Mouse (Mus musculus) frontal cortex, adult (tissue): ENCODE results near the gene Tgfb1i1.
A peak's percentile ranks its signal among the peaks of the same experiment; 100 is the strongest.

Source experiments
- ATAC-seq: cut with Nextera tagmentation; 2 replicates; pipeline ENCODE4 v1.9.2; 2017; ENCODE audit warnings: mild to moderate bottlenecking, moderate library complexity, mixed read lengths; ENCODE audit not compliant: low TSS enrichment

The Tgfb1i1 gene

GRCm38 (mm10) chr7:128288923-128289544, 42.4 kb downstream of the Tgfb1i1 start:
- ATAC-seq = no peak

GRCm38 (mm10) chr7:128294785-128295184, 48.2 kb downstream of the Tgfb1i1 start:
- no peak for ATAC-seq

GRCm38 (mm10) chr7:128296514-128296913, 49.9 kb downstream of the Tgfb1i1 start:
- ATAC-seq = no peak

GRCm38 (mm10) chr7:128297291-128297616, 50.6 kb downstream of the Tgfb1i1 start:
- ATAC-seq = no peak

DNA sequence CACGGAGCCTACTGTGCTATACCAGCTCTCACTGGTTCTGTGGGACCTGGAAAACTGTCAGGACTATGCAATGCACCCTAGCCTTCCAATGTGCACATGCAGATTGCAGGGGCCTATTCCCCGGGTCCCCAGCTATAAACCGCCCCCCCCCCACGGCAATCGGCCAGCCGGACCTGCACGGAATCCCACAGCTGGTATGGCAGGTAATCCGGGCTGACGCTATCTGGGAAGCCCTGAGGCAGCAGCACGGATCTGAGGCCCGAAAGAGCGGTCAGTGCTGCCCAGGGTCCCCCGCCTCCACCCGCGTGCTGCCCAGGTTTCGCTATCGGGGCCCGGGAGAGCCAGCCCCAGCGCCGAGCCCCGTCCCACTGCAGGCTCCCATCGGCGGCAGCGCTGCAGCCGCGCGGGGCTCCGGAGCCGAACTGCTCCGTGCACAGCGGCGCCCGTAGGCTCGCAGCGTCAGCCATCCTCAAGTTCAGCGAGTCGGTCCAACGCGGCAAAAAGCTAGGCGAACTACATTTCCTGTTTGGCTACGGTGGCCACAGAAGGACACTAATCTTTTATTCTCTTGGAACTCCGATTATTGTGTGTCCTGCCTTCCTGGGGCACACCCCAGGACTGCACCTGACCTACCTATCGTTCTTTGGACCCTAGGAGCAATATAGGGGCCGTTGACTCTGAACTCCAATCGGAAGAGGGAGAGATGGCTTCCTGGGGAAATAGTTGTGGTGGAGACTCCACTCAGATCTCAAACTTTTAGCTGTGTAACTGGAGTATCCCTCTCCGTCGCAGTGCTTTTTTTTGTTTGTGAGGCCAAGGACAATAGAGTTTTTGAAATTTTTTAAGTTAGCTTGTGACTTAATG, 51.2 kb downstream of the Tgfb1i1 start, which contains the start of gene BC017158:
TSS of gene BC017158 (minus strand) at position 554 of the 864 bp plus-strand sequence.
- ATAC-seq = peak; percentile 80; the same call in 1 of the 2 replicates

DNA sequence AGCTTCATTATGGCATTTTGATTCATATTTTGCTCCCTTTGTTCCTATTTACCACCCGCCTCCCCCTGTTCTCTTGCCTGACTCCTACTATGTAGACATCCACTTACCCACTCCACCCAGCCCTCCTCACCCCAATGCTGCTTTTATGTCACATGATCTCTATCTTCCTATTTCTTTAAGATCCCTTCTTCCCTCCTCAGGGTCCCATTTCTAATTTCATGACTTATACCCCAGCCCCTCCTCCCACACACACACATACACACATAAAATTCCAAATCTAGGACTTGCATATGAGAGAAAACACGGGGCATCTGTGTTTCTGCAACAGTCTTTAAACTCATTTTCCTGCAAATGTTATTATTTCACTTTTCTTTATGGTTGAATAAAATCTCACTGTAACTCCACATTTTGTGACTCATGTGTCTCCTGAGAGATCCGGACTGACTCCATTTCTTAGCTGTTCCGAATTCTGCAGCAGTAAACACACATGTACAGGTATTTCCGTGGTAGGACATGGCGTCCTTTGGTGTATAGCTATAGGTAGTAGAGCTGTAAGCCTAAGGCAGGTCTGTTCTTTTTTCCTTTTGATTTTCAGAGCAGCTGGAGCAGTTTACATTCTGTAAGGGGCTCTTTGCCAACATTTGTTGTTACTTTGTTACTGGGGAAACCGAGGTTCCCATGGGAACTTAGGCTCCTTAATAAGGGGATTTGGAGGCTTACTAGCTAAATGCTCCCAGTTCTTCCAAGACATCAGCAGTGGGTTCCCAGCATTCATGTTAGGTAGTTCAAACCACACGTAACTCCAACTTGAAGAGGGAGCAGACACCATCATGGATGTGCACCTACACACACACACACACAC, 52.1 kb downstream of the Tgfb1i1 start:
- ATAC-seq = no peak

DNA sequence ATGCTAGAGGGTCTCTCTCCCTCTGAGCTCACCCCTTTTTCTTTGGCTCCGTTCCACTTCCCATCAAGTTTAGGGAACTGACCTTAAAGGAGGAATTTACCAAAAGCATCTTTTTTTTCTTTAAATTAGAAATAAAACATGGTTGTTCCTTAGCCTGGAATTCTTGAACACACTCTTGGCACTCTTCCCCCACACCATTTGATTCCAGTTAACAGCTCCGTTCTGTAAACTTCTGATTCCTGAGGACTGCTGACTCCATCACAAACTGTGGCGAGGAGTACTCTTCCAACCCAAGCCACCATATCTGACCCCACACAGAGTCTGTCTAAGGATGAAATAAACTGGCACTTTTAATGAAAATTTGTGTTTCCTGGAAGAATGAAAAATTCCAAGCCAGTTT, 54.3 kb downstream of the Tgfb1i1 start:
- no peak for ATAC-seq

DNA sequence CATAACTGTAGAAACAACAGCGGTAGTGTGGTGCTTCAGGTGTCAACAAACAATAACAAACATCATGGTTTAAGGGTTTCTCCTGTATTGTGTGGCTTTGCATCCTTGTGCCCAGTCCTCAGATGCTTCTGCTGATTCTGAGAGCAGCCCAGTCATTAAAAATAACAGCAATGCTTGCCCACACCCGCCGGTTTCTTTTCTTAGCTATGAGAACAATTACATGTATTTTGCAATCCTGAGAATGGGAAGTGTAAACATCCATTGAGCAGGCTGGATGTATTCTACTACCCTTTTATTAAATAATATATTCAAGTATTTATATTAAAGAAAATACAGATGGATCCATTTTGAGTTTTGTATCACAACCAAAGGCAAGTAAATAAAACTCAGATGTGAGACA, 55.5 kb downstream of the Tgfb1i1 start:
- no peak for ATAC-seq

GRCm38 (mm10) chr7:128304198-128304597, 57.6 kb downstream of the Tgfb1i1 start:
- ATAC-seq = no peak

- no peak for ATAC-seq
These were observed 58.3 kb downstream of the Tgfb1i1 start for GRCm38 (mm10) chr7:128304907-128305306.
